Mouse (Mus musculus) myocyte (in vitro differentiated cells): Measurements from ENCODE around the gene Tuba1b. TPM values are rescaled to one million over a fixed set of nuclear protein-coding genes. Genes with fewer than 3 reads are reported as not detected.

Experiments used
- H3K27me3 ChIP-seq: one replicate; pipeline ENCODE4 v1.6.1; 2011; ENCODE audit not compliant: control insufficient read depth, insufficient read depth, insufficient read length
- H3K36me3 ChIP-seq: one replicate; pipeline ENCODE4 v1.6.1; 2011; ENCODE audit not compliant: control insufficient read depth, insufficient read depth
- H3K4me2 ChIP-seq: one replicate; pipeline ENCODE4 v1.6.1; 2011; ENCODE audit warnings: low read depth, control low read depth
- H3K4me3 ChIP-seq: one replicate; pipeline ENCODE4 v1.5.1; 2011; ENCODE audit warnings: mild to moderate bottlenecking, control low read depth, moderate library complexity
- H3K79me2 ChIP-seq: one replicate; pipeline ENCODE4 v1.6.1; 2011; ENCODE audit not compliant: control insufficient read depth, insufficient read depth
- H3ac ChIP-seq: one replicate; pipeline ENCODE4 v1.6.1; 2011; ENCODE audit not compliant: control insufficient read depth, insufficient read length
- CEBPB ChIP-seq: IDR thresholded peaks from 2 replicates; pipeline ENCODE4 v1.6.1; 2011; ENCODE audit warnings: mild to moderate bottlenecking, moderate library complexity; ENCODE audit not compliant: poor library complexity, insufficient read depth, severe bottlenecking
- E2F4 ChIP-seq: IDR thresholded peaks from one replicate; pipeline ENCODE4 v1.6.1; 2011; ENCODE audit warnings: mild to moderate bottlenecking, control low read depth, moderate library complexity; ENCODE audit not compliant: insufficient read depth
- MAX ChIP-seq: IDR thresholded peaks from one replicate; pipeline ENCODE4 v1.6.1; 2011; ENCODE audit warnings: low read depth, mild to moderate bottlenecking, control low read depth
- MYOD1 ChIP-seq, 3 experiments: IDR thresholded peaks; one replicate each; pipeline ENCODE4 v1.6.1; 2011; ENCODE audit warnings: control low read depth in 2 of 3, low read depth in 2 of 3, mild to moderate bottlenecking in 2 of 3, moderate library complexity in 1 of 3; ENCODE audit not compliant: insufficient read length in 2 of 3, control insufficient read depth in 1 of 3
- MYOG ChIP-seq, 3 experiments: IDR thresholded peaks; one replicate each; pipeline ENCODE4 v1.6.1; 2011; ENCODE audit warnings: control low read depth in 2 of 3, low read depth in 2 of 3, mild to moderate bottlenecking in 2 of 3; ENCODE audit not compliant: insufficient read length in 2 of 3, control insufficient read depth in 1 of 3, insufficient read depth in 1 of 3
- POLR2A ChIP-seq: IDR thresholded peaks from one replicate; pipeline ENCODE4 v1.6.1; 2011; ENCODE audit warnings: low read depth, mild to moderate bottlenecking, control low read depth, moderate library complexity; ENCODE audit not compliant: insufficient read length
- POLR2AphosphoS2 ChIP-seq: IDR thresholded peaks from one replicate; pipeline ENCODE4 v1.6.1; 2011; ENCODE audit warnings: low read depth, control low read depth; ENCODE audit not compliant: insufficient read length
- REST ChIP-seq: IDR thresholded peaks from one replicate; pipeline ENCODE4 v1.6.1; 2011; ENCODE audit warnings: mild to moderate bottlenecking, control low read depth, moderate library complexity; ENCODE audit not compliant: insufficient read depth, insufficient read length
- SRF ChIP-seq: IDR thresholded peaks from one replicate; pipeline ENCODE4 v1.6.1; 2011; ENCODE audit warnings: low read depth; ENCODE audit not compliant: control insufficient read depth, insufficient read length
- TCF12 ChIP-seq: IDR thresholded peaks from one replicate; pipeline ENCODE4 v1.6.1; 2011; ENCODE audit warnings: mild to moderate bottlenecking, control low read depth; ENCODE audit not compliant: poor library complexity, insufficient read depth, severe bottlenecking
- TCF3 ChIP-seq: IDR thresholded peaks from one replicate; pipeline ENCODE4 v1.6.1; 2011; ENCODE audit warnings: low read depth, control low read depth; ENCODE audit not compliant: insufficient read length
- USF1 ChIP-seq: IDR thresholded peaks from one replicate; pipeline ENCODE4 v1.6.1; 2011; ENCODE audit warnings: low read depth, mild to moderate bottlenecking, control low read depth, moderate library complexity
- polyA plus RNA-seq: library from polyadenylated mRNA; unstranded; fragments of >200 nt; fragmentation: generic; extraction: Trizol; gene quantifications from one replicate; pipeline ENCODE4 v1.2.1, GENCODE M21; 2012; ENCODE audit warnings: missing spikeins

Gene Tuba1b
- polyA plus RNA-seq, 1 experiment: 2,204 TPM

GRCm38 (mm10) chr15:98897495-98897894, 36.9 kb downstream of the Tuba1b start:
- H3ac ChIP-seq: no peak overlapping the region
- peaks cover 40% of the 10 kb centered on the region for H3K27me3 ChIP-seq
- H3K4me3 ChIP-seq: no peak overlapping the region
- H3K36me3 ChIP-seq: no peaks in the 10 kb centered on the region
- H3K4me2 ChIP-seq: peak overlapping the region; percentile 50
- H3K79me2 ChIP-seq: no peaks in the 10 kb centered on the region
- TF ChIP-seq MYOG (IDR thresholded peaks at IDR 0.05; ENCODE audit: control insufficient read depth in 1 of 3, insufficient read depth in 1 of 3, insufficient read length in 2 of 3, low read depth in 2 of 3) (no peak), MAX (no peak), E2F4 (no peak), TCF3 (no peak), SRF (no peak), REST (no peak), POLR2AphosphoS2 (no peak), MYOD1 (IDR thresholded peaks at IDR 0.05; ENCODE audit: control insufficient read depth in 1 of 3, insufficient read length in 2 of 3, low read depth in 2 of 3) (no peak), POLR2A (no peak), USF1 (no peak), TCF12 (no peak), CEBPB (no peak)

GRCm38 (mm10) chr15:98895635-98896589, 38.5 kb downstream of the Tuba1b start:
- Histone ChIP-seq H3K4me3 (no peak overlapping the region), H3K4me2 (no peak overlapping the region), H3K27me3 (peaks cover 40% of the 10 kb centered on the region), H3ac (no peak overlapping the region), H3K36me3 (no peaks in the 10 kb centered on the region), H3K79me2 (no peaks in the 10 kb centered on the region)
- TF ChIP-seq REST: no peak
- TF ChIP-seq MAX: no peak
- no peak for TF ChIP-seq TCF3
- TF ChIP-seq MYOD1 (IDR thresholded peaks at IDR 0.05; ENCODE audit: control insufficient read depth in 1 of 3, insufficient read length in 2 of 3, low read depth in 2 of 3): no peak
- TF ChIP-seq POLR2A: no peak
- no peak for TF ChIP-seq CEBPB
- TF ChIP-seq SRF: no peak
- TF ChIP-seq USF1: no peak
- TF ChIP-seq POLR2AphosphoS2: no peak
- TF ChIP-seq TCF12: no peak
- TF ChIP-seq E2F4: no peak
- TF ChIP-seq MYOG (IDR thresholded peaks at IDR 0.05; ENCODE audit: control insufficient read depth in 1 of 3, insufficient read depth in 1 of 3, insufficient read length in 2 of 3, low read depth in 2 of 3): no peak

DNA sequence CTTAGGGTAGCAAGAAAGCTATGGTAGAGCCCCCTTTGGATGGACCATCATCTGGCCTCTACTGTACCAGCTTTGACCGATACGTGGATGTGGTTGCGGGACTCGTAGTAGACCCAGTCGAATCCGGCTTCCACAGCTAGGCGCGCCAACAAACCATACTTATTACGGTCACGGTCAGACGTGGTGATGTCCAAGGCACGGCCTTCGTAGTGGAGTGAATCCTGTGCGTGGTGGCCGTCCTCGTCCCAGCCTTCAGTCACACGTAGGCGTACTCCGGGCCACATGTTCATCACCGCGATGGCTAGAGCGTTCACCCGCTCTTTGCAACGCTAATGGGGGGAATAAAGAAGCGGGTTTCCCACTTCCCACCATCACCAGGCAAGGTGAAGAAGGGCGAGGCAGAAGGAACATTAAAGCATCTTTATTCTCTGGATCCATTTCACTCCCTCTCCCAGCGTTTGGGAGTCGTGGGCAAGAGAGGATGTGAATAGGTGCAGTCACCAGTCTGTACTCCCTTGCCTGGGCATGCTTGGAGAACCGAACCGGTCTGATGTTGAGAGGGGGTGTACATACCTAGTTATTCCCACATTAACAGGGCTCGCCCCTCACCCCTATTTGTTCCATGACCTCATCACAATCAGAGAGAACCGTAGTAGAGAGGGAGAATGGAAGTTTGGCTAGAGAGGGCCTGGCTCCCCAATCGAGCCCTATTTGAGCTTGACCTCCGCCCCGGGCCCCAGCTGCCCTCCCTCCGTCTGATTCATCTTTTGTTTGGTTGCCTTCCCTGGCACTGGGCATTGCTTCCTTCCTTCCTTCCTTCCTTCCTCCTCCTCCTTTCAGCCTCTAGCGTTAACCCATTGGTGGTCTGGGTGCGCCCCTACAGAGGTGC, 39.4 kb downstream of the Tuba1b start:
- Histone ChIP-seq H3K79me2 (no peaks in the 10 kb centered on the region), H3K27me3 (peaks cover 40% of the 10 kb centered on the region), H3K4me2 (no peak overlapping the region), H3ac (no peak overlapping the region), H3K36me3 (no peaks in the 10 kb centered on the region), H3K4me3 (no peak overlapping the region)
- TF ChIP-seq REST (no peak), USF1 (no peak), MAX (no peak), TCF12 (no peak), MYOD1 (IDR thresholded peaks at IDR 0.05; ENCODE audit: control insufficient read depth in 1 of 3, insufficient read length in 2 of 3, low read depth in 2 of 3) (no peak), POLR2A (no peak), POLR2AphosphoS2 (no peak), MYOG (IDR thresholded peaks at IDR 0.05; ENCODE audit: control insufficient read depth in 1 of 3, insufficient read depth in 1 of 3, insufficient read length in 2 of 3, low read depth in 2 of 3) (no peak), CEBPB (no peak), E2F4 (no peak), SRF (no peak), TCF3 (no peak)

- TF ChIP-seq MYOD1 (IDR thresholded peaks at IDR 0.05; ENCODE audit: control insufficient read depth in 1 of 3, insufficient read length in 2 of 3, low read depth in 2 of 3) (peak in 1 of 3 experiments; percentile 11), MYOG (IDR thresholded peaks at IDR 0.05; ENCODE audit: control insufficient read depth in 1 of 3, insufficient read depth in 1 of 3, insufficient read length in 2 of 3, low read depth in 2 of 3) (peak in 1 of 3 experiments; percentile 39), TCF12 (no peak)
- Histone ChIP-seq H3ac (no peak within 1 kb of the TSS), H3K4me3 (no peak within 1 kb of the TSS), H3K79me2 (no peaks in the 10 kb centered on the region), H3K27me3 (peaks cover 40% of the 10 kb centered on the region), H3K36me3 (no peaks in the 10 kb centered on the region), H3K4me2 (peak within 1 kb of the TSS; percentile 58)
These were observed 40.2 kb downstream of the Tuba1b start, which contains the start of gene Rhebl1 for GRCm38 (mm10) chr15:98893940-98894745. Rhebl1 (minus strand) TSS chr15:98894540.
